Mouse (Mus musculus): ENCODE data around the gene Gm13693.
"Not testable (repeated sequence)": the region's sequence is repeated elsewhere in the genome, so short reads cannot be mapped to it uniquely, and the experiment has no call there.

Gene Gm13693

DNA sequence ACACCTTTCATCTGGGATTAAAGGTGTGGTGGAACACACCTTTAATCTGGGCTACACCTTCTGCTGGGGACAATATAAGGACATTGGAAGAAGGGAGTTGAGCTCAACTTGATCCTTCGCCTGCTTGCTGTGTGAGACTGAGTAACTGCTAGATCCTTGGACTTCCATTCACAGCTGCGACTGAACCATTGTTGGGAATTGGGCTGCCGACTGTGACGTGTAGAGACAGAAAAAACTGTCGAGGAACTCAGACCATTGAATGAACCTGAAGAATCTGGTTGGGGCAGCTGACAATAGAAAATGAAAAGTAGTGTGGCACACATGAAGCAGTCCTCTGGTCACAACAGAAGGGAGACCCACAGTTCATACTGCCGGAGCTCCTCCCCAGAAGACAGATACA is at the start of gene Gm13693:
Gene Gm13693 (plus strand): TSS at position 301 of the 400 bp plus-strand sequence.
- not testable (repeated sequence) for DNase-seq

DNA sequence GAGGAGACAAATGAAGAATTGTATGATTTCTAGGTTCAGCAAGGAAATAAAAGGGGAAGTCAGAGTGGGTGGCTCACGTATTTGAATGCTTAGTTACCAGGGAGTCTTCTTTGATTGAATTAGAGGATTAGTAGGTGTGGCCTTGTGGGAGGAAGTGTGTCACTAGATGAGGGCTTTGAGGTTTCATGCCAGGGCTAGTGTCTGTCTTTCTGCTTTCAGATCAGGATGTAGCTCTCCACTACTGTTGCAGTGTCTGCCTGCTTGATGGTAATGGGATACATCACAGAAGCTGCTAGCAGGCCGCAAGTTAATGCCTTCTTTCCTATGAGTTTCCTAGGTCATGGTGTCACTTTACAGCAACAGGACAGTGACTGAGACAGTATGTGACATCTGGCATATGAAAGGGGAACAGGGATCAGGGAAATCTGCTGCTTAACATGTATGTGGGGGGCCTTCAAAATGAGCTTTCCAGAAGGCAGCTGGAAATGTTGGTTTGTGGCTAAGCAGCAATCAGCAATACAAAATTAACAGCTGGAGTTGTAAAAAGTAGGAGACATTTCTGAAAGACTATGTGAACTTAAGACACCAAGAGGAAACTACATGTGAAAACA is 31.7 kb upstream of the Gm13693 start:
- DNase-seq = no peak

DNA sequence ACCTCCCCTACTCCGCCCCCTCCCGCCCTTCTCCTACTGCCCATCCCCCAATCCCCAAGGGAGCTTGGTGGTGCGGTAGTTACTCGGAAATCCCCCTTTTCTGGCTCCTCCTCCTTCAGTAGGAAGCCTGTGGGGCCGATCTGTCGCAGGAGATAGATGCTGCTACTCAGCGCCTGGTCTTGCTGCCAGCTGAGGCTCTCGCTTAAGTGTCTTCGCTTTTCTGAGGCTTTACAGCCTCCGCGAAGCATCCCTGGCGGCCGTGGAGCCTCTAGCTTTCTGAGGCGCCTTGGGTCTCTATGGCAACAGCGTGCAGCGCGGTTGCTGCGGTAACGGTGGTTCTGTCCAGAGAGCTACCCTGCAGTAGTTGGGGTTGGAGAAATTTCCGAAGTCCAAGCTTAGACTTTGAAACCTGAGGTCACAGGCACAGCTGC is 20.4 kb upstream of the Gm13693 start, which contains the start of gene Zswim2:
Gene Zswim2 (minus strand): TSS at position 298 of the 431 bp plus-strand sequence.
- peak; percentile 88 for DNase-seq

DNA sequence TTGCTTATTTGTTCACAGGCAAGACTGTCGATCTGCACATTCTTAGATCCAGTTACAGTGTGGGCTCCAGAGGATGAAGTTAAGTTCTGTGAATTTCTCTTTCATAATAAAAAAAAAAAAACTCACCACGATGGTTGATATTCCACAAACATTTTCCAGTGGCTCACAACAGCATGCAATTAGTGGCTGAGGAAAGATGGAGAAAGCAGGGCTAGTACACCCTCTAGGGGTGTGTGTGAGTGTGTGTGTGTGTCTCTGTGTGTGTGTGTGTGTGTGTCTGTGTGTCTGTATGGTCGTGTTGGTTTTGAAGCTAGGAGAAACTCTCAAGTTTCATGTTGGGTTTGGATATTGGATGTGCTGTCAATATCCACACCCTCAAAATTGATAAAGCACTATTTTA is 19.9 kb upstream of the Gm13693 start:
- DNase-seq = no peak

DNA sequence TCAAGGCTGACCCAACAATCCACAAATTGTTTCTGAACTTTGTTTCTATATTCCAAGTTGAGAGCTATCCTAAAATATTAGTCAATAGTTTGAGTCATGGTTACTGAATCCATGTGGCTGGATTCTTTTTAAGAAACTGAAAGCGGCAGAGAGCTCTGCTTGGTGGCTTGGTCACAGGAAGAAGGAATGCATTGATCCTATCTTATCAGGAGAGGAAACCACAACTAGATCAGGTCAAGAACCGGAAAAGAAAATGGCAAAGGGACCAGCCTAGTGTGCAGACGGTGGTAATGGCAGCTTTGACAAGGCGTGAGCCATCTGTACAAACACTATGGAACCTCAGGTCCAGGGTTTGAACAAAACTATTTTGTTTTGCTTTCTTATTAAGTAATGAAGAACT is 19.5 kb upstream of the Gm13693 start:
- DNase-seq = no peak

DNA sequence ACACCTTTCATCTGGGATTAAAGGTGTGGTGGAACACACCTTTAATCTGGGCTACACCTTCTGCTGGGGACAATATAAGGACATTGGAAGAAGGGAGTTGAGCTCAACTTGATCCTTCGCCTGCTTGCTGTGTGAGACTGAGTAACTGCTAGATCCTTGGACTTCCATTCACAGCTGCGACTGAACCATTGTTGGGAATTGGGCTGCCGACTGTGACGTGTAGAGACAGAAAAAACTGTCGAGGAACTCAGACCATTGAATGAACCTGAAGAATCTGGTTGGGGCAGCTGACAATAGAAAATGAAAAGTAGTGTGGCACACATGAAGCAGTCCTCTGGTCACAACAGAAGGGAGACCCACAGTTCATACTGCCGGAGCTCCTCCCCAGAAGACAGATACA is 5.9 kb upstream of the Gm13693 start, which contains the start of gene Gm13698:
Gene Gm13698 (plus strand): TSS at position 301 of the 400 bp plus-strand sequence.
- not testable (repeated sequence) for DNase-seq

DNA sequence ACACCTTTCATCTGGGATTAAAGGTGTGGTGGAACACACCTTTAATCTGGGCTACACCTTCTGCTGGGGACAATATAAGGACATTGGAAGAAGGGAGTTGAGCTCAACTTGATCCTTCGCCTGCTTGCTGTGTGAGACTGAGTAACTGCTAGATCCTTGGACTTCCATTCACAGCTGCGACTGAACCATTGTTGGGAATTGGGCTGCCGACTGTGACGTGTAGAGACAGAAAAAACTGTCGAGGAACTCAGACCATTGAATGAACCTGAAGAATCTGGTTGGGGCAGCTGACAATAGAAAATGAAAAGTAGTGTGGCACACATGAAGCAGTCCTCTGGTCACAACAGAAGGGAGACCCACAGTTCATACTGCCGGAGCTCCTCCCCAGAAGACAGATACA is 5.7 kb downstream of the Gm13693 start, which contains the start of gene Gm13695:
Gene Gm13695 (plus strand): TSS at position 301 of the 400 bp plus-strand sequence.
- DNase-seq = not testable (repeated sequence)

DNA sequence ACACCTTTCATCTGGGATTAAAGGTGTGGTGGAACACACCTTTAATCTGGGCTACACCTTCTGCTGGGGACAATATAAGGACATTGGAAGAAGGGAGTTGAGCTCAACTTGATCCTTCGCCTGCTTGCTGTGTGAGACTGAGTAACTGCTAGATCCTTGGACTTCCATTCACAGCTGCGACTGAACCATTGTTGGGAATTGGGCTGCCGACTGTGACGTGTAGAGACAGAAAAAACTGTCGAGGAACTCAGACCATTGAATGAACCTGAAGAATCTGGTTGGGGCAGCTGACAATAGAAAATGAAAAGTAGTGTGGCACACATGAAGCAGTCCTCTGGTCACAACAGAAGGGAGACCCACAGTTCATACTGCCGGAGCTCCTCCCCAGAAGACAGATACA is 11.5 kb downstream of the Gm13693 start, which contains the start of gene Gm13696:
Gene Gm13696 (plus strand): TSS at position 301 of the 400 bp plus-strand sequence.
- not testable (repeated sequence) for DNase-seq

DNA sequence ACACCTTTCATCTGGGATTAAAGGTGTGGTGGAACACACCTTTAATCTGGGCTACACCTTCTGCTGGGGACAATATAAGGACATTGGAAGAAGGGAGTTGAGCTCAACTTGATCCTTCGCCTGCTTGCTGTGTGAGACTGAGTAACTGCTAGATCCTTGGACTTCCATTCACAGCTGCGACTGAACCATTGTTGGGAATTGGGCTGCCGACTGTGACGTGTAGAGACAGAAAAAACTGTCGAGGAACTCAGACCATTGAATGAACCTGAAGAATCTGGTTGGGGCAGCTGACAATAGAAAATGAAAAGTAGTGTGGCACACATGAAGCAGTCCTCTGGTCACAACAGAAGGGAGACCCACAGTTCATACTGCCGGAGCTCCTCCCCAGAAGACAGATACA is 17.3 kb downstream of the Gm13693 start, which contains the start of gene Gm13694:
Gene Gm13694 (plus strand): TSS at position 301 of the 400 bp plus-strand sequence.
- DNase-seq = not testable (repeated sequence)

DNA sequence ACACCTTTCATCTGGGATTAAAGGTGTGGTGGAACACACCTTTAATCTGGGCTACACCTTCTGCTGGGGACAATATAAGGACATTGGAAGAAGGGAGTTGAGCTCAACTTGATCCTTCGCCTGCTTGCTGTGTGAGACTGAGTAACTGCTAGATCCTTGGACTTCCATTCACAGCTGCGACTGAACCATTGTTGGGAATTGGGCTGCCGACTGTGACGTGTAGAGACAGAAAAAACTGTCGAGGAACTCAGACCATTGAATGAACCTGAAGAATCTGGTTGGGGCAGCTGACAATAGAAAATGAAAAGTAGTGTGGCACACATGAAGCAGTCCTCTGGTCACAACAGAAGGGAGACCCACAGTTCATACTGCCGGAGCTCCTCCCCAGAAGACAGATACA is 23.1 kb downstream of the Gm13693 start, which contains the start of gene Gm13697:
Gene Gm13697 (plus strand): TSS at position 301 of the 400 bp plus-strand sequence.
- not testable (repeated sequence) for DNase-seq

DNA sequence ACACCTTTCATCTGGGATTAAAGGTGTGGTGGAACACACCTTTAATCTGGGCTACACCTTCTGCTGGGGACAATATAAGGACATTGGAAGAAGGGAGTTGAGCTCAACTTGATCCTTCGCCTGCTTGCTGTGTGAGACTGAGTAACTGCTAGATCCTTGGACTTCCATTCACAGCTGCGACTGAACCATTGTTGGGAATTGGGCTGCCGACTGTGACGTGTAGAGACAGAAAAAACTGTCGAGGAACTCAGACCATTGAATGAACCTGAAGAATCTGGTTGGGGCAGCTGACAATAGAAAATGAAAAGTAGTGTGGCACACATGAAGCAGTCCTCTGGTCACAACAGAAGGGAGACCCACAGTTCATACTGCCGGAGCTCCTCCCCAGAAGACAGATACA is 28.9 kb downstream of the Gm13693 start, which contains the start of gene Gm13691:
Gene Gm13691 (plus strand): TSS at position 301 of the 400 bp plus-strand sequence.
- DNase-seq = not testable (repeated sequence)

DNA sequence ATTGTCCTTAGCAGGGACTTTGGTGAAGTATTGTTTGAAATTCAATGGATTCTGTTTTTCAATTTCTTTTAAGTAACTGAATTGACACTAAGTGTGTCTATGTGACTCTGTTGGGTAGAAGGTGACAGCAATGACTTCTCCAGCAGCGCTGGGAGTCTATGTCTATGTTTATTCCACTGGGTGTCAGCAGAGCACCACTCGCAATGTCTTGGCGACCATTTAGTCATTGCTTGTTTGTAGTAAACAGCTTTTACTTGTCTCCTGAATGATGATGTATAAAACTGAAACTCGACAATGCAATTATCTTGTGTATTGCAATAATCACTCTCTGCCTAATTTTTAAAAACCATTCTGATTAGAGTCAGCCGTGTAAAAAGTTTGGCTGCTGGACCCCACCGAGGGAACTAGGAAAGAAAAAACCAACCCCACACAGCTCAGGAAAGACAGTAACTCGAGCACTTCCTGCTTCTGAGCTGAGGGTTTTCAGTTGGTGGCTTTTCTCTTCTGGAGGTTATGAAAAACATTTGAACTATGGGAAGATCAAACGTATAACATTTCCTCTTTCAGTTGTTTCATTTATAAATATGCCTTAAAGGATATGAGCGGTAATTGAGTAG is 32.4 kb downstream of the Gm13693 start:
- DNase-seq = not testable (repeated sequence)

DNA sequence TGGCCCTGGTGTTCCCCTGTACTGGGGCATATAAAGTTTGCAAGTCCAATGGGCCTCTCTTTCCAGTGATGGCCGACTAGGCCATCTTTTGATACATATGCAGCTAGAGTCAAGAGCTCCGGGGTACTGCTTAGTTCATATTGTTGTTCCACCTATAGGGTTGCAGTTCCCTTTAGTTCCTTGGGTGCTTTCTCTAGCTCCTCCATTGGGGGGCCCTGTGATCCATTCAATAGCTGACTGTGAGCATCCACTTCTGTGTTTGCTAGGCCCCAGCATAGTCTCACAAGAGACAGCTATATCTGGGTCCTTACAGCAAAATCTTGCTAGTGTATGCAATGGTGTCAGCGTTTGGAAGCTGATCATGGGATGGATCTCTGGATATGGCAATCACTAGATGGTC is 33.2 kb downstream of the Gm13693 start:
- not testable (repeated sequence) for DNase-seq

DNA sequence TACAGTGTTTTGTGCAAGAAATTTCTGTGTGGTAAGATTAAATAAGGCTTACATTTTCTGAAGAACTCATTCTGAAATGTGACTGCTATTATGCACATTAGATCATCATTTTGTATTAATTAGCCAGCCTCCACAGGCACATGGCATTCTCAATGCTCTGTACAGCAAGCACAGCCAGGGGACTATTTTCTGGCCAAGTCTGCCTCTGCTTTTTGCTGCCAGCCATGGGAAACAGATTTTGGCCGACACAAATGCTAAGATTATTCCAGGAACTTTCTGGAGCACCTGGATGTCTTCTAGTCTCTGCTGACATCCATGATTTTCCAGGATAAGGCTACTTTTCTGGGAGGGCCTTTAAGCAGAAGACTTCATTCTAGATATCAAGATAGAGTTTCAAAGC is 47.6 kb downstream of the Gm13693 start:
- DNase-seq = no peak

DNA sequence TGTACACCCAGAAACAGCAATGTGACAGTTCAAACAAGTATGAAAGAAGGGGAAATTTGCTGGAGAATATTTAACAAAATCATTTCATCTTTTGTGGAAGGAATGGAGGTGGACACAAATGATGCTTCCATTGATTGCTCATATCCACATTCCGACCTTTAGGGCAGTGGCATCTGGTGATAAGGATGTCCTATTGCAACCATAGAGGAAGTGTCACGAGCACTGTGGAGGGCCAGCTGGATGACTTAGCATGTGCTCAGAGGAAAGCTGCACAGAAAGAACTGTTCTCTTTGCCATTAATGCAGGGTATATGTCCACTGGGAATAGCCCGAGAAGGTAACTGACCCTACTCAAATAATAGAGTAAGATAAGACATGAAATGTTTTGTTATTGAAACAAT is 48.5 kb downstream of the Gm13693 start:
- DNase-seq = no peak
